Comparison of ENCODE assay signal across 18 mouse cellular contexts in genomic region chr9:99017679-99018078, GRCm38 (mm10). TPM values are rescaled to one million over a fixed set of nuclear protein-coding genes. Genes with fewer than 3 reads are reported as not detected.
"Had no signal": no experiment of that assay in that cellular context is flagged by ENCODE, and none has a peak within 500 bp of the region (broad histone marks: within the 10 kb centered on the region; RNA-seq: fewer than 3 reads in every experiment).

No protein-coding gene starts in this region.

- H3K9ac ChIP-seq: limb, embryonic 13.5 days; liver, embryonic 14.5 days; midbrain, embryonic 12.5 days; neural tube, embryonic 13.5 days had no signal

- H3K4me3 ChIP-seq: limb, embryonic 13.5 days; midbrain, embryonic 12.5 days; neural tube, embryonic 13.5 days had no signal

- H3K36me3 ChIP-seq: limb, embryonic 13.5 days; midbrain, embryonic 12.5 days; neural tube, embryonic 13.5 days had no signal

- H3K27me3 ChIP-seq: limb, embryonic 13.5 days; midbrain, embryonic 12.5 days; neural tube, embryonic 13.5 days had no signal

- H3K4me1 ChIP-seq: limb, embryonic 13.5 days; midbrain, embryonic 12.5 days; neural tube, embryonic 13.5 days had no signal

- DNase-seq: layer of hippocampus, adult 9-11 months; layer of hippocampus, postnatal 36 days; left cerebral cortex, postnatal 4 days; lung, adult 18-20 months; right cerebral cortex, postnatal 14 days; thymus, adult 2 months; thymus, postnatal 25 days had no signal

- H3K9me3 ChIP-seq: limb, embryonic 13.5 days; midbrain, embryonic 12.5 days; neural tube, embryonic 13.5 days had no signal

- H3K27ac ChIP-seq: hindbrain, postnatal 0 days; limb, embryonic 13.5 days; liver, embryonic 14.5 days; midbrain, embryonic 12.5 days; neural tube, embryonic 13.5 days had no signal

- ATAC-seq: hindbrain, postnatal 0 days; midbrain, embryonic 16.5 days had no signal

- H3K4me2 ChIP-seq: limb, embryonic 13.5 days; midbrain, embryonic 12.5 days; neural tube, embryonic 13.5 days had no signal

RNA-seq across cellular contexts. Expression of gene Gm1123, which starts 17.8 kb away (rescaled TPM):
- total RNA-seq: hindbrain, postnatal 0 days; layer of hippocampus, adult 18-20 months; layer of hippocampus, postnatal 36 days; left cerebral cortex, postnatal 4 days; liver, adult 2 months; megakaryocyte-erythroid progenitor cell, adult 5-6 weeks had no signal
- polyA plus RNA-seq: limb, embryonic 13.5 days; liver, adult 2 months; lung, embryonic 16.5 days; midbrain, embryonic 12.5 days; urinary bladder, adult 2 months had no signal
